Mouse (Mus musculus): Measurements from ENCODE around the gene Olfr126. TPM values are rescaled to one million over a fixed set of nuclear protein-coding genes. Genes with fewer than 3 reads are reported as not detected.

Gene Olfr126
- not detected for total RNA-seq (2021)
- long read RNA-seq, experiment 1, result 0 reads
- long read RNA-seq, experiment 2, result 0 reads

DNA sequence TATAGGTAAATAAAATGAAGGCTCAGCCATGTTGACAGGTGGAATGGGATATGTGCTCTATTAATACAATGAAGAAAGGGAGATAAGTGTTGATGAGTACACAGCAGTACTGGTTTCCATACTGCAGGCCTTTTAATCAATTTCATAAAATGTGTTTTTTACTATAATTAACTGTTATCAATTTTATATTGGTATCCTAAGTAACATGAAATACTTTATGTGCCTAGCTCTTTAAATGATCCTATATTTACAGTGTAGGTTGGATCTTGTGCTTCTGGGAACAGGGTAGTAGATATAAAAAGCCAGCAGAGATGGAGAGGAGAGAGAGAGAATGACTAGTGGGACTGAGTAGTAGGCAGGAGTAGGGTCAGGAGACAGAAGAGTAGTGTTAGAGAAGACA, at the start of gene Olfr126:
TSS of gene Olfr126 (plus strand) at position 301 of the 400 bp plus-strand sequence.
- DNase-seq, result no peak
- intact Hi-C loops (cut with DNase I), result no loop called here

- no peak for DNase-seq
- intact Hi-C loops (cut with DNase I), result no loop called here
Measured at GRCm38 (mm10) chr17:37799588-37799987, 47.7 kb upstream of the Olfr126 start, which contains the start of gene Olfr124. Olfr124 (plus strand) TSS chr17:37799888.

DNA sequence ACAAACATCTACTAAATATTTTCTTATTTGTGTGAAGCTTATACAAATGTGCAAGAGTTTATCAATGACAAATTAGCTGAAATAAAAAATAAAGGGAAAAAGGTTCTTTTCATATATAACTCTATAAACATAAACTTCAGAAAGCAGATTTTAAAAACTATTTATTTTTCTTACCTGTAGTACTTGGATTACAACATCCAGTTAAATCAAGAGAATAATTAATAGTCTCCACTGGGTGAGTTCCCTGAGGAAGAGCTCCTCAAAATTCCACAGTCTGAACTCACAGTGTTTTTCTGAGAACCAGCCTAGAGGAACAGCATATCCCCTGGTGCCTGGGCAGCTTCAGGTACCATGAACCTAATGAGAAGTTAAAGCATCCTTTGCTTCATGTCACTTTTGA, 14.6 kb upstream of the Olfr126 start, which contains the start of gene Olfr125:
TSS of gene Olfr125 (plus strand) at position 301 of the 400 bp plus-strand sequence.
- no peak for DNase-seq
- intact Hi-C loops (cut with DNase I), result no loop called here

GRCm38 (mm10) chr17:37863901-37864300, 16.6 kb downstream of the Olfr126 start:
- DNase-seq, result no peak
- intact Hi-C loops (cut with DNase I), result no loop called here

- no peak for DNase-seq
- intact Hi-C loops (cut with DNase I), result no loop called here
Measured at GRCm38 (mm10) chr17:37869676-37870205, 22.5 kb downstream of the Olfr126 start.

- no peak for DNase-seq
- intact Hi-C loops (cut with DNase I), result no loop called here
Measured at GRCm38 (mm10) chr17:37873830-37874229, 26.5 kb downstream of the Olfr126 start.

GRCm38 (mm10) chr17:37900137-37900536, 52.9 kb downstream of the Olfr126 start, which contains the start of gene Olfr127:
Olfr127 (plus strand) TSS chr17:37900437.
- intact Hi-C loops (cut with DNase I), result no loop called here

More at GRCm38 (mm10) chr17:37900137-37900536, 52.9 kb downstream of the Olfr126 start, which contains the start of gene Olfr127:
- no peak for DNase-seq

Other genes starting within 250 kb of the Olfr126 start
- not detected for gene Olfr115, start 220.4 kb upstream of the Olfr126 start, total RNA-seq (2021)
- gene Olfr116, start 220.3 kb upstream of the Olfr126 start, total RNA-seq (2021), result not detected
- gene Olfr117, start 183.7 kb upstream of the Olfr126 start, total RNA-seq (2021), result not detected
- gene Olfr118, start 180.5 kb upstream of the Olfr126 start, total RNA-seq (2021), result not detected
- not detected for gene Olfr119, start 150.9 kb upstream of the Olfr126 start, total RNA-seq (2021)
- gene Olfr120, start 125.7 kb upstream of the Olfr126 start, total RNA-seq (2021), result not detected
- gene Olfr121, start 98.6 kb upstream of the Olfr126 start, total RNA-seq (2021), result not detected
- not detected for gene Olfr122, start 78.9 kb upstream of the Olfr126 start, total RNA-seq (2021)
- not detected for gene Olfr123, start 54.0 kb upstream of the Olfr126 start, total RNA-seq (2021)
- gene Olfr124, start 47.6 kb upstream of the Olfr126 start, total RNA-seq (2021), result not detected
- not detected for gene Olfr125, start 14.5 kb upstream of the Olfr126 start, total RNA-seq (2021)
- gene Olfr127, start 53.0 kb downstream of the Olfr126 start, total RNA-seq (2021), result not detected
- gene Olfr128, start 73.1 kb downstream of the Olfr126 start, total RNA-seq (2021), result not detected
- not detected for gene Olfr761, start 105.6 kb downstream of the Olfr126 start, total RNA-seq (2021)
- not detected for gene Olfr129, start 212.6 kb downstream of the Olfr126 start, total RNA-seq (2021)
- not detected for gene Olfr130, start 216.4 kb downstream of the Olfr126 start, total RNA-seq (2021)
- not detected for gene Olfr131, start 241.2 kb downstream of the Olfr126 start, total RNA-seq (2021)

All from gastrocnemius, postnatal 36 days (tissue).